Mouse (Mus musculus): ENCODE measurements around the gene Sirt7.

DNA sequence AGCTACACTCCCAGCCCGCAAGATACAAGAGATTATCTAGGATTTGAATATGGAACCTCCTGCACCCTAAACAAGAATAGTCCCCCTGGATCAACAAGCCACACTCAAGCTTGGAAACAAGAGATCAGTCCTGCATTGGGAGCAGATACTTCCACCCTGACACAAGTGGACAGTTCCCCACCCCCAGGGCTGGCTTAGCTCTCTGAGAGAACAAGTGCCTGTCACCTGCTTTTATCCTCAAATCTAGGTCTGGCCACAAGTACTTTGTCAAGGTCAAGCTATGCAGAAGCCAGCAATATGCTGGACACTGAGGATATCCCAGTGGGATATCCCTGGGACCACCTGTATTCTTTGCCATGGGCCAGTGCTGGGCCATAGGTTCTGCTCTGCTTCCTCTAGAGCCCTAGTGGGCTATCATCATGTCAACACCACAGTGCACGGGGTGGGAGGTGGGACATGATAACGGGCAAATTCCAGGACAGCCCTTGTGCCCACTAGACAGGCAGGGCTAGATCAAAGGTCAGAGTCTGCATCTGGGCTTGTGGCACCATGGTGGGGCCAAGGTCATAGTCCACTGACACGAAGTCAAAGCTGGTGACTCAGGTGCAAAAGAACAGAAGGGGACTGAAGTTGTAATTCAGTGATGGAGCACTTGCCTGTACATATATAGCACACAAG, 8.3 kb downstream of the Sirt7 start:
- TF ChIP-seq EP300 (IDR thresholded peaks at IDR 0.05; ENCODE audit: insufficient read depth, low read depth, low read length): no peak
- no peak for TF ChIP-seq POLR2A (IDR thresholded peaks at IDR 0.05; ENCODE audit: insufficient read depth, low read length)
